Mouse (Mus musculus) cerebellum, postnatal 4 days (tissue): Measurements from ENCODE around the gene Vps8.

ENCODE experiments used
- DNase-seq, 2 experiments: peaks; one replicate each; pipeline ENCODE4 v3.0.0; 2022; ENCODE audit warnings: low spot score in 2 of 2, mixed read lengths in 1 of 2

Vps8 gene

GRCm38 (mm10) chr16:21550453-21550852 lies 127.5 kb downstream of the Vps8 start:
- DNase-seq, result no peak

GRCm38 (mm10) chr16:21553506-21553905 lies 130.6 kb downstream of the Vps8 start:
- DNase-seq, result no peak

- DNase-seq, result no peak
Measured at GRCm38 (mm10) chr16:21562625-21563300, 139.8 kb downstream of the Vps8 start.

GRCm38 (mm10) chr16:21563322-21563721 lies 140.4 kb downstream of the Vps8 start:
- DNase-seq, result no peak

GRCm38 (mm10) chr16:21567093-21567492 lies 144.2 kb downstream of the Vps8 start:
- DNase-seq, result no peak

GRCm38 (mm10) chr16:21569952-21570351 lies 147.0 kb downstream of the Vps8 start:
- no peak for DNase-seq

- no peak for DNase-seq
Measured at GRCm38 (mm10) chr16:21570786-21571185, 147.9 kb downstream of the Vps8 start.

- DNase-seq, result no peak
Measured at GRCm38 (mm10) chr16:21576000-21576420, 153.1 kb downstream of the Vps8 start.

- no peak for DNase-seq
Measured at GRCm38 (mm10) chr16:21589110-21589509, 166.2 kb downstream of the Vps8 start.

- no peak for DNase-seq
Measured at GRCm38 (mm10) chr16:21590806-21591205, 167.9 kb downstream of the Vps8 start.

GRCm38 (mm10) chr16:21591511-21591910 lies 168.6 kb downstream of the Vps8 start:
- DNase-seq, result no peak

- no peak for DNase-seq
Measured at GRCm38 (mm10) chr16:21595539-21595938, 172.6 kb downstream of the Vps8 start.

GRCm38 (mm10) chr16:21604354-21604753 lies 181.4 kb downstream of the Vps8 start:
- DNase-seq, result no peak

GRCm38 (mm10) chr16:21606249-21607020 lies 183.5 kb downstream of the Vps8 start:
- no peak for DNase-seq

GRCm38 (mm10) chr16:21607021-21607650 lies 184.2 kb downstream of the Vps8 start:
- no peak for DNase-seq

GRCm38 (mm10) chr16:21607651-21608040 lies 184.7 kb downstream of the Vps8 start:
- no peak for DNase-seq

GRCm38 (mm10) chr16:21608176-21608865 lies 185.4 kb downstream of the Vps8 start:
- DNase-seq, result peak in 1 of 2 experiments; percentile 50

- DNase-seq, result no peak
Measured at GRCm38 (mm10) chr16:21610473-21610872, 187.6 kb downstream of the Vps8 start.

- peak in 1 of 2 experiments; percentile 51 for DNase-seq
Measured at GRCm38 (mm10) chr16:21615802-21616201, 192.9 kb downstream of the Vps8 start.

- DNase-seq, result no peak
Measured at GRCm38 (mm10) chr16:21620630-21621029, 197.7 kb downstream of the Vps8 start.

- DNase-seq, result peak in 1 of 2 experiments; percentile 40
Measured at GRCm38 (mm10) chr16:21625784-21626634, 203.1 kb downstream of the Vps8 start.
